Mouse (Mus musculus): ENCODE data around the gene Gimap5. TPM values are rescaled to one million over a fixed set of nuclear protein-coding genes. Genes with fewer than 3 reads are reported as not detected.

Gimap5 gene
- polyA plus RNA-seq, 1 experiment: not detected

DNA sequence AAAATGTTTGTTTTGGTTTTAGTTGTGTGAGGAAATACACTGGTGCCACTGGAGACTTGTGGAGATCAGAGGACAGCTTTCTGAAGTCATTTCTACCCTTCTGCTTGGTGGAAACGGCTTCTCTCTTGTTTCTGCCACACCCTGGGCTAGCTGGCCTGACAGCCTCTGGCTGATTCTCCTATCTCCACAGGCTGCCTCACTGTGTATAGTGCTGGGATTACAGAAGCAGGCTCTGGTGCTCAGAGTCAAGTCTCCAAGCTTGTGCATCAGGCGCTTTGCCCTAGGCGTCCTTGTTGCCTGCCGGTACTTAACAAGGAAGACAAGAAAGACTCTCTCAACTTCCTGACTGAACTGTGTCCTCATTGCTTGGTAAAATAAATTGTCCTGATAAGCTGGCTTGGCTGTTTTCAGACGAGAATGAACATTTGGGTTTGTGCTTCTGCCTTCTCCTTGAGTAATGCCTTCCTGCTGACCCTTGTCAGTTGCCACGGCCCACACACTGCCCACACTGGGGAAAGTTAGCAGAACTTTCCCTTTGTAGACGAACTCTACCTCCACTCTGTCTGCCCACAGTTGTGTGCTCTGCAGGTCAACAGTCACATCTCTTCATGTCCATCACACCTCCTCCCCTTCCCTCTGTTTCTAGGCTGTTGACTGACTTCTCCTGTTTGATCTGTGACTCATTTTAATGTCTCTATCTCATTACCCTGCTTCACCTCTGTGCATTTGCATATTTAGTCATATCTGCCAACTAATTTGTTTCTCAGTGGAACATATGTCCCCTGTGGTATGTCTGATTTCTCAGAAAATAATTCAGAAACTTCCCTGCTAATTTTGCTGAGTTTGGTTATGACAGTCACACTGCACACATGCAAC is 1.3 kb downstream of the Gimap5 start:
- TF ChIP-seq POLR2A (IDR thresholded peaks at IDR 0.05; ENCODE audit: insufficient read depth, low read depth, low read length) (no peak), CTCF (IDR thresholded peaks at IDR 0.05; ENCODE audit: insufficient read depth, low read depth, low read length) (no peak)
- Histone ChIP-seq H3K4me1 (ENCODE audit: control insufficient read depth, insufficient read depth, low read length) (peaks cover 17% of the 10 kb centered on the region), H3K4me3 (ENCODE audit: insufficient read depth, low read depth, low read length) (no peak overlapping the region), H3K27ac (ENCODE audit: insufficient read depth, low read depth, low read length) (no peak overlapping the region)
- 79% methylated on average over 7 of the region's 7 CpGs for WGBS

DNA sequence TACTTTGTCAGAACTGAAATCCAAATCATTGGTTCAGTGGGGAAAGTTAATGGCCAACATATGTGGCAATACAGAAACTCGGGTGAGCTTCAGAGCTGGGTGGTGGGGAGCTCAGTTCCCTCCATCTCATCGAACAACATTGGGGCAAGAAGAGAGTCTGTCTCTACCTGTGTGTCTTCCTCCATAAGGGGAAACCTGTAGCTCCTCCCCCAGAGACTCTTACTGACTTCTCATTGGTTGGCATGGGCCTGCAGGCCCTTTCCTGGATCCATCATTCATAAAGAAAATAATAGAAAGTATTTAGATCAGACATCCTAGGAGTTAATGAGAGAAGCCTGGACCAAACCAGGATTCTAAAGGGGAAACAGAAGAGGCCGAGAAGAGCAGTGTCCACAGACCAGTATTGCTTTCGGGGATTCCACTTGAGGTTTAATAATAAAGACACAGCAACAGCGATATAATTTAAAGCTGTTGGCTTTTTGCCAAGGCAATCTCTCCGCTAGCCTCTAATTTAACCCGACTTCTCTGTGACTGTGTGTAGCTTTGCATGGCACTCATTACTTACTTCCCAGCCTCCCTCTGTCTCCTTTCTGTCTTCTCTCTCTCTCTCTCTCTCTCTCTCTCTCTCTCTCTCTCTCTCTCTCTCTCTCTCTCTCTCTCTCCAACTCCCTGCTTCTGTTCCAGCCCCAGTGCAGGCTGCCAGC is 17.7 kb downstream of the Gimap5 start:
- 36% methylated on average over 7 of the region's 7 CpGs for WGBS
- TF ChIP-seq POLR2A (IDR thresholded peaks at IDR 0.05; ENCODE audit: insufficient read depth, low read depth, low read length) (no peak), CTCF (IDR thresholded peaks at IDR 0.05; ENCODE audit: insufficient read depth, low read depth, low read length) (no peak)
- Histone ChIP-seq H3K27ac (ENCODE audit: insufficient read depth, low read depth, low read length) (no peak overlapping the region), H3K4me1 (ENCODE audit: control insufficient read depth, insufficient read depth, low read length) (0 out of 2 replicates have a peak, but pooled peaks cover 3% of the 10 kb centered on the region), H3K4me3 (ENCODE audit: insufficient read depth, low read depth, low read length) (no peak overlapping the region)

DNA sequence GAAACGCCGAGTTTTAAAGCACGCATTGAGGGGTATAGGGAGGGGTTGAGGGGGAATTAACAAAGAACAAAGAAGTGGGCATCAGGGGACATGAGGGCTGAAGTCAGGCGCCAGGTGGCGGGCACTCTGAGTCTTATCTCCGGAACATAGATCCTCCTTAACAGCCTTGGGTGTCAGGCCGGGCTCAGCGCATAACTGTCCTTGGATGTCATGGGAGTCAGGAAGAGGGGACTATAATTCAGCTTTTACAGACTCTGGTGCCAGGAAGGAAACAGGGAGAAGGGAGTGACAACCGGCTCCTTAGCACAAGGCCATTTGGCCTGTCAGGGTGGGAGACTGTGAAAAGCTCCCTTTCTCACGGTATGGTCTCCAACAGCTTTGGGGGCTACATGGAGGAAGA is 18.5 kb downstream of the Gimap5 start:
- WGBS: 87% methylated on average over 10 of the region's 10 CpGs
- Histone ChIP-seq H3K4me1 (ENCODE audit: control insufficient read depth, insufficient read depth, low read length) (0 out of 2 replicates have a peak, but pooled peaks cover 3% of the 10 kb centered on the region), H3K27ac (ENCODE audit: insufficient read depth, low read depth, low read length) (no peak overlapping the region), H3K4me3 (ENCODE audit: insufficient read depth, low read depth, low read length) (no peak overlapping the region)
- TF ChIP-seq CTCF (IDR thresholded peaks at IDR 0.05; ENCODE audit: insufficient read depth, low read depth, low read length) (no peak), POLR2A (IDR thresholded peaks at IDR 0.05; ENCODE audit: insufficient read depth, low read depth, low read length) (no peak)

DNA sequence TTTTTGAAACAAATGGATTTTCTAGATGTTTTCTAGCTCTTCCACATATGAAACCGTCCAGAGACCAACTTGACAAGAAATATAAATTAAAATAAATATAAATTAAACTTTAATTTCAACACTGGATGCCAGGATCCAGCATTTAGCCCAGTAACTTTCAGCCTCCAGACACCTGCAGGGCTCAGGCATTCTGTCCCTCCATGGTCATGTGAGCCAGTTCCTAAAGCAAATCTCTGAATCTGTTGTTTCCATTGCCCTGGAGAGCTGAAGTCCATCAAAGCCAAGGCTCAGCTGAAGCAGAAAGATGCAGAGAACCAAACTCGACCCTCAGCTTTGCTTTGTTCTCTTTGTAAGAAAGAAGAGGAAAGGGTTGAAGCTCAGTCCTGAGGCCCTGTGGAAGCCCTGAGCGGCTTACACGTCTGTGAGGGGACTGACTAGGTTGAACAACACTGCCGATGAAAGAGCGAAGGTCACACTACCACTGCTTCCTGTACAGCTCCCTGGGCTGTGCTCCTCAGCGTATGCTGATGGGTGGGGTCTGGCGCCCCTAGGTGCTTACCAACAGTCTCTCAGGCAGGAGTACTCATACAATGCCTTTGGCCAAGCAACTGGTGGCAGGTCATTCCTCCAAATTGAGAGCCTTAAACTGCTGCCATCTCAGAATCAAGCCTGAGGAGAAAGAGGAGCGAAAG is 22.3 kb downstream of the Gimap5 start:
- H3K4me3 ChIP-seq (ENCODE audit: insufficient read depth, low read depth, low read length): no peak overlapping the region
- no peak overlapping the region for H3K27ac ChIP-seq (ENCODE audit: insufficient read depth, low read depth, low read length)
- WGBS: 77% methylated on average over 9 of the region's 9 CpGs
- TF ChIP-seq CTCF (IDR thresholded peaks at IDR 0.05; ENCODE audit: insufficient read depth, low read depth, low read length) (no peak), POLR2A (IDR thresholded peaks at IDR 0.05; ENCODE audit: insufficient read depth, low read depth, low read length) (no peak)
- H3K4me1 ChIP-seq (ENCODE audit: control insufficient read depth, insufficient read depth, low read length): peaks cover 5% of the 10 kb centered on the region; the same call in 1 of the 2 replicates

DNA sequence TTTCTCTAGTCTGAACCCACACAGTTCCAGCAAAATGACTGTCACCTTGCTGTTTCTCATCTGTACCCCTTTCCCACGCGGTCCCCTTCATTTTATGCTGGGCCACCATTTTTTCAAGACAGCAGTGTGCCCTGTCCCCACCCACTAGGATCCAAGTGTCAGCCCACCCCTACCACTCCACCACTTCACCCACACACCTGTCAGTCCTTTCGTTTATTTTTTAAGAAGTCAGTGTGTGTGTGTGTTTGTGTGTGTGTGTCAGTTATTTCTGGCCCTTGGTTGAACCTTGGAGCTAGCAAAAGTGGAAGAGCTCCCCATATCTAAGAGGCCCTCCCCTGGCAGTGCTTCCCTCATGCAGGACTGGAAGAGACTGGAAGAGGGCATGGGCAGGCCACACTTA is 22.9 kb downstream of the Gimap5 start:
- Histone ChIP-seq H3K4me3 (ENCODE audit: insufficient read depth, low read depth, low read length) (no peak overlapping the region), H3K4me1 (ENCODE audit: control insufficient read depth, insufficient read depth, low read length) (peaks cover 5% of the 10 kb centered on the region; the same call in 1 of the 2 replicates), H3K27ac (ENCODE audit: insufficient read depth, low read depth, low read length) (no peak overlapping the region)
- TF ChIP-seq CTCF (IDR thresholded peaks at IDR 0.05; ENCODE audit: insufficient read depth, low read depth, low read length): no peak
- TF ChIP-seq POLR2A (IDR thresholded peaks at IDR 0.05; ENCODE audit: insufficient read depth, low read depth, low read length): no peak
- WGBS: 90% methylated on average over 3 of the region's 3 CpGs

DNA sequence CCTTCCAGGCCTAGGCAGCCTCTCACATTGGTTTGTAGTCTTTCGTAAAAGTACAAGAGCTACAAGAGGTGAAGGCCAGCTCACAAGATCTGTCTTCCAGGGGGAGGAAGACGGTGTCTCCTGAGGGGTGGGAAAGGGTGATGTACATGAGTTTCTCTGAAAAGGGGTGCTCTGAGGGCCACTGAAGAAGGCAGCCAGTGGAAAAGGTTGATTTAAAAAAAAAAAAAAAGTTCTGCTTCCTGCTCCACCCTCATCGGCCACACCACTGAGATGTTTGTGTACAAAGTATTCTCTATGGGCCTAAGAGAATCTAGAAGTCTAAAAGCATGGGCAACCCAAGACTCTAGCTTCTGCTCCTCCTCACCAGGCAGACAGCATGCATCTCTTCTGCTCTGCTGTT is 24.7 kb downstream of the Gimap5 start, which contains the start of gene Gimap3:
Gene Gimap3, minus strand, starts transcription at position 156 of the 400 bp plus-strand sequence.
- WGBS: 95% methylated on average over 3 of the region's 3 CpGs
- no peak within 1 kb of the TSS for H3K4me3 ChIP-seq (ENCODE audit: insufficient read depth, low read depth, low read length)
- H3K27ac ChIP-seq (ENCODE audit: insufficient read depth, low read depth, low read length): no peak within 1 kb of the TSS
- TF ChIP-seq POLR2A (IDR thresholded peaks at IDR 0.05; ENCODE audit: insufficient read depth, low read depth, low read length): no peak
- no peak for TF ChIP-seq CTCF (IDR thresholded peaks at IDR 0.05; ENCODE audit: insufficient read depth, low read depth, low read length)
- peaks cover 2% of the 10 kb centered on the region; the same call in 1 of the 2 replicates for H3K4me1 ChIP-seq (ENCODE audit: control insufficient read depth, insufficient read depth, low read length)

DNA sequence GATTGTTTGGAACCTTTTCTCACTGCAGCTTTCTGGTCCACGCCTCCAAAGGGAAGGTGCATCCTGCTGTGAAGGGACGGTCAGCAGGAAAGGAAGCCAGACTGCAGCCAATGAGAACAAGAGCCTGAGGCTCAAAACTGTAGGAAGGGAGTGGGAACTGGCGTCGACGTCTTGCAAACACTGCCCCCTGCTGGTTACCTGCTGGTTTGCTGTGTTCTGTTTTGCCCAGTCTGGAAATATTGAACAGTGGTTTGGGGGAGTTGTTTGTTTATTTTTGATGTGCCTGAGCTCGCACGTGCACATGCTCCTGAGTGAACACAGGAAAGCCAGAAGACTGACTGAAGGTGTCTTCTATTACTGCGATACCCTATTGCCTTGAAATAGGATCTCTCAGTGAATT is 26.0 kb downstream of the Gimap5 start:
- WGBS: 2% methylated on average over 8 of the region's 8 CpGs
- peaks cover 2% of the 10 kb centered on the region; the same call in 1 of the 2 replicates for H3K4me1 ChIP-seq (ENCODE audit: control insufficient read depth, insufficient read depth, low read length)
- no peak overlapping the region for H3K4me3 ChIP-seq (ENCODE audit: insufficient read depth, low read depth, low read length)
- TF ChIP-seq CTCF (IDR thresholded peaks at IDR 0.05; ENCODE audit: insufficient read depth, low read depth, low read length) (peak; percentile 75), POLR2A (IDR thresholded peaks at IDR 0.05; ENCODE audit: insufficient read depth, low read depth, low read length) (no peak)
- H3K27ac ChIP-seq (ENCODE audit: insufficient read depth, low read depth, low read length): no peak overlapping the region

DNA sequence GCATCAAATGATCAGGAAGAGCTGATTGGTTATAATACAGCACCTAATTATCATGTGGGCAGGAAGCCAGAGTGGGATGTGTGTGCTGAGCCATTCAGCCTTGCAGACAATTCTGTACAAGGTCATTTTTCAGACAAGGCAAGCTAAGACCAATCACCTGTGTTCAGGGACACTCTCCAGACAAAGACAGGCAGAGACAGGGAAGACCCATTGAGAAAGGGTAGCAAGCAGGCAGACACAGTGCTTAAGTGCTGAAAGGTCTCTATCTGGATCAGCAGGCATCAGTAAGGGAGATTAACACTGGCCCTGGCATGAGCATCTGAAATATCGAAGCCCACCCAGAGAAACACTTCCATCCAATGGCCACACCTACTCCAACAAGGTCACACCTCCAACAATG is 38.4 kb downstream of the Gimap5 start:
- TF ChIP-seq CTCF (IDR thresholded peaks at IDR 0.05; ENCODE audit: insufficient read depth, low read depth, low read length): no peak
- no peak for TF ChIP-seq POLR2A (IDR thresholded peaks at IDR 0.05; ENCODE audit: insufficient read depth, low read depth, low read length)
- Histone ChIP-seq H3K4me3 (ENCODE audit: insufficient read depth, low read depth, low read length) (no peak overlapping the region), H3K27ac (ENCODE audit: insufficient read depth, low read depth, low read length) (no peak overlapping the region), H3K4me1 (ENCODE audit: control insufficient read depth, insufficient read depth, low read length) (no peaks in the 10 kb centered on the region)
- WGBS: 92% methylated on average over 1 of the region's 1 CpGs

All from olfactory bulb, adult 2 months (tissue).